Mouse (Mus musculus): ENCODE results near the gene Clk1. TPM values are rescaled to one million over a fixed set of nuclear protein-coding genes. Genes with fewer than 3 reads are reported as not detected.

The Clk1 gene
- total RNA-seq (2017): 916 and 987 TPM in 2 replicates

GRCm38 (mm10) chr1:58423371-58424248, at the start of gene Clk1:
Gene Clk1 (minus strand): TSS chr1:58424066.
- peak; percentile 79 for ATAC-seq (replicated peaks in 1 of 2; ENCODE audit: insufficient read depth in 1 of 2, low FRiP score in 2 of 2, low TSS enrichment in 1 of 2, low read depth in 1 of 2, poor library complexity in 2 of 2, severe bottlenecking in 2 of 2)

- ATAC-seq (replicated peaks in 1 of 2; ENCODE audit: insufficient read depth in 1 of 2, low FRiP score in 2 of 2, low TSS enrichment in 1 of 2, low read depth in 1 of 2, poor library complexity in 2 of 2, severe bottlenecking in 2 of 2): no peak
Observed at GRCm38 (mm10) chr1:58465561-58465960, 41.7 kb upstream of the Clk1 start.

GRCm38 (mm10) chr1:58465042-58465441, 41.2 kb upstream of the Clk1 start:
- no peak for ATAC-seq (replicated peaks in 1 of 2; ENCODE audit: insufficient read depth in 1 of 2, low FRiP score in 2 of 2, low TSS enrichment in 1 of 2, low read depth in 1 of 2, poor library complexity in 2 of 2, severe bottlenecking in 2 of 2)

GRCm38 (mm10) chr1:58463935-58464334, 40.1 kb upstream of the Clk1 start:
- ATAC-seq (replicated peaks in 1 of 2; ENCODE audit: insufficient read depth in 1 of 2, low FRiP score in 2 of 2, low TSS enrichment in 1 of 2, low read depth in 1 of 2, poor library complexity in 2 of 2, severe bottlenecking in 2 of 2): no peak

GRCm38 (mm10) chr1:58460566-58460965, 36.7 kb upstream of the Clk1 start:
- ATAC-seq (replicated peaks in 1 of 2; ENCODE audit: insufficient read depth in 1 of 2, low FRiP score in 2 of 2, low TSS enrichment in 1 of 2, low read depth in 1 of 2, poor library complexity in 2 of 2, severe bottlenecking in 2 of 2): no peak

- no peak for ATAC-seq (replicated peaks in 1 of 2; ENCODE audit: insufficient read depth in 1 of 2, low FRiP score in 2 of 2, low TSS enrichment in 1 of 2, low read depth in 1 of 2, poor library complexity in 2 of 2, severe bottlenecking in 2 of 2)
Observed at GRCm38 (mm10) chr1:58458867-58459266, 35.0 kb upstream of the Clk1 start.

GRCm38 (mm10) chr1:58458175-58458574, 34.3 kb upstream of the Clk1 start:
- ATAC-seq (replicated peaks in 1 of 2; ENCODE audit: insufficient read depth in 1 of 2, low FRiP score in 2 of 2, low TSS enrichment in 1 of 2, low read depth in 1 of 2, poor library complexity in 2 of 2, severe bottlenecking in 2 of 2): no peak

GRCm38 (mm10) chr1:58454316-58454715, 30.4 kb upstream of the Clk1 start:
- ATAC-seq (replicated peaks in 1 of 2; ENCODE audit: insufficient read depth in 1 of 2, low FRiP score in 2 of 2, low TSS enrichment in 1 of 2, low read depth in 1 of 2, poor library complexity in 2 of 2, severe bottlenecking in 2 of 2): no peak

GRCm38 (mm10) chr1:58448396-58448795, 24.5 kb upstream of the Clk1 start:
- ATAC-seq (replicated peaks in 1 of 2; ENCODE audit: insufficient read depth in 1 of 2, low FRiP score in 2 of 2, low TSS enrichment in 1 of 2, low read depth in 1 of 2, poor library complexity in 2 of 2, severe bottlenecking in 2 of 2): no peak

- ATAC-seq (replicated peaks in 1 of 2; ENCODE audit: insufficient read depth in 1 of 2, low FRiP score in 2 of 2, low TSS enrichment in 1 of 2, low read depth in 1 of 2, poor library complexity in 2 of 2, severe bottlenecking in 2 of 2): no peak
Observed at GRCm38 (mm10) chr1:58447766-58448165, 23.9 kb upstream of the Clk1 start.

GRCm38 (mm10) chr1:58445861-58446260, 22.0 kb upstream of the Clk1 start:
- ATAC-seq (replicated peaks in 1 of 2; ENCODE audit: insufficient read depth in 1 of 2, low FRiP score in 2 of 2, low TSS enrichment in 1 of 2, low read depth in 1 of 2, poor library complexity in 2 of 2, severe bottlenecking in 2 of 2): no peak; a peak in 1 of 4 replicates

- ATAC-seq (replicated peaks in 1 of 2; ENCODE audit: insufficient read depth in 1 of 2, low FRiP score in 2 of 2, low TSS enrichment in 1 of 2, low read depth in 1 of 2, poor library complexity in 2 of 2, severe bottlenecking in 2 of 2): peak; percentile 95 to 96
Observed at GRCm38 (mm10) chr1:58445143-58445722, 21.4 kb upstream of the Clk1 start, which contains the start of the genes Nif3l1 and Ppil3. Gene Nif3l1 (plus strand): TSS chr1:58445151. Gene Ppil3 (minus strand): TSS chr1:58445486.

GRCm38 (mm10) chr1:58444691-58445090, 20.8 kb upstream of the Clk1 start:
- ATAC-seq (replicated peaks in 1 of 2; ENCODE audit: insufficient read depth in 1 of 2, low FRiP score in 2 of 2, low TSS enrichment in 1 of 2, low read depth in 1 of 2, poor library complexity in 2 of 2, severe bottlenecking in 2 of 2): no peak

GRCm38 (mm10) chr1:58424551-58424950, 685 bp upstream of the Clk1 start:
- ATAC-seq (replicated peaks in 1 of 2; ENCODE audit: insufficient read depth in 1 of 2, low FRiP score in 2 of 2, low TSS enrichment in 1 of 2, low read depth in 1 of 2, poor library complexity in 2 of 2, severe bottlenecking in 2 of 2): no peak

- ATAC-seq (replicated peaks in 1 of 2; ENCODE audit: insufficient read depth in 1 of 2, low FRiP score in 2 of 2, low TSS enrichment in 1 of 2, low read depth in 1 of 2, poor library complexity in 2 of 2, severe bottlenecking in 2 of 2): peak; percentile 59 to 76
Observed at GRCm38 (mm10) chr1:58422879-58423278, 987 bp downstream of the Clk1 start.

- no peak for ATAC-seq (replicated peaks in 1 of 2; ENCODE audit: insufficient read depth in 1 of 2, low FRiP score in 2 of 2, low TSS enrichment in 1 of 2, low read depth in 1 of 2, poor library complexity in 2 of 2, severe bottlenecking in 2 of 2)
Observed at GRCm38 (mm10) chr1:58420961-58421360, 2.9 kb downstream of the Clk1 start.

- ATAC-seq (replicated peaks in 1 of 2; ENCODE audit: insufficient read depth in 1 of 2, low FRiP score in 2 of 2, low TSS enrichment in 1 of 2, low read depth in 1 of 2, poor library complexity in 2 of 2, severe bottlenecking in 2 of 2): no peak
Observed at GRCm38 (mm10) chr1:58420032-58420431, 3.8 kb downstream of the Clk1 start.

- peak in 1 of 2 experiments; percentile 43; a peak in 1 of 4 replicates for ATAC-seq (replicated peaks in 1 of 2; ENCODE audit: insufficient read depth in 1 of 2, low FRiP score in 2 of 2, low TSS enrichment in 1 of 2, low read depth in 1 of 2, poor library complexity in 2 of 2, severe bottlenecking in 2 of 2)
Observed at GRCm38 (mm10) chr1:58416048-58416447, 7.8 kb downstream of the Clk1 start.
